Comparison of ENCODE assay signal across 8 mouse cellular contexts in genomic region chr9:63738086-63738701, GRCm38 (mm10). TPM values are rescaled to one million over a fixed set of nuclear protein-coding genes. Genes with fewer than 3 reads are reported as not detected.
DNase-seq lines count a peak whose midpoint lies in the region; ATAC-seq and TF ChIP-seq lines count a peak whose summit lies in the region.

No protein-coding gene starts in this region.

- H3K27me3 ChIP-seq in spleen, adult 2 months (ENCODE audit: control insufficient read depth, insufficient read depth, low read length) = no peaks in the 10 kb centered on the region
- H3K27me3 ChIP-seq in liver, embryonic 15.5 days = no peaks in the 10 kb centered on the region

- H3K27ac ChIP-seq in spleen, adult 2 months (ENCODE audit: insufficient read depth, low read length) = peak overlapping the region; percentile 78
- peak overlapping the region; percentile 38 for H3K27ac ChIP-seq in liver, embryonic 15.5 days (replicated peaks)

- H3K4me3 ChIP-seq in spleen, adult 2 months (ENCODE audit: extremely low read depth, insufficient read depth, insufficient read length) = no peak overlapping the region
- no peak overlapping the region for H3K4me3 ChIP-seq in liver, embryonic 15.5 days (replicated peaks)

- TF ChIP-seq POLR2A in spleen, adult 2 months (IDR thresholded peaks at IDR 0.05; ENCODE audit: low read depth, low read length) = no peak

- H3K36me3 ChIP-seq in spleen, adult 2 months (ENCODE audit: control insufficient read depth, insufficient read depth, low read length) = no peaks in the 10 kb centered on the region
- peaks cover 5% of the 10 kb centered on the region; the same call in 1 of the 2 replicates for H3K36me3 ChIP-seq in liver, embryonic 15.5 days (replicated peaks)

- H3K4me2 ChIP-seq in liver, embryonic 15.5 days = peak overlapping the region; percentile 26

- ATAC-seq in liver, embryonic 15.5 days (ENCODE audit: insufficient read depth) = no peak

- H3K4me1 ChIP-seq in spleen, adult 2 months (ENCODE audit: control insufficient read depth, insufficient read depth, insufficient read length) = peaks cover 82% of the 10 kb centered on the region; the same call in 1 of the 2 replicates
- H3K4me1 ChIP-seq in liver, embryonic 15.5 days (replicated peaks) = peaks cover 91% of the 10 kb centered on the region

- peak; percentile 45 for DNase-seq in adrenal gland, adult 2 months
- no peak for DNase-seq in adrenal gland, adult 18-20 months (ENCODE audit: low spot score in 2 of 2)
- DNase-seq in spleen, adult 2 months (ENCODE audit: low read depth in 1 of 2, low spot score in 2 of 2) = peak; percentile 34 to 57
- DNase-seq in spleen, postnatal 14 days (ENCODE audit: low spot score in 2 of 2) = no peak
- peak; percentile 55 for DNase-seq in thymus, postnatal 4 days
- no peak for DNase-seq in right cerebral cortex, postnatal 36 days (ENCODE audit: low spot score in 2 of 2)
- no peak for DNase-seq in layer of hippocampus, adult 8-10 months (ENCODE audit: low spot score in 2 of 2)

- 7% methylated on average over 12 of the region's 12 CpGs for WGBS in spleen, adult 2 months
- WGBS in liver, embryonic 15.5 days (ENCODE audit: insufficient replicate concordance) = 30% methylated on average over 12 of the region's 12 CpGs

- H3K9ac ChIP-seq in liver, embryonic 15.5 days = no peak overlapping the region

- TF ChIP-seq CTCF in spleen, adult 2 months (IDR thresholded peaks at IDR 0.05; ENCODE audit: extremely low read depth, insufficient read depth, insufficient read length, insufficient replicate concordance) = no peak

- H3K9me3 ChIP-seq in liver, embryonic 15.5 days (replicated peaks) = no peaks in the 10 kb centered on the region

RNA-seq across cellular contexts. Expression of gene Smad3, which starts 19.6 kb away (rescaled TPM):
- 10 to 100 TPM; 30.4 to 33.7 TPM for total RNA-seq in adrenal gland, adult 2 months (2021)
- polyA plus RNA-seq in adrenal gland, adult 2 months (2012; rRNA removed) = 29.5 and 41.9 TPM in 2 replicates
- 10 to 100 TPM; 24.6 to 25.2 TPM for total RNA-seq in adrenal gland, adult 18-20 months (2021)
- polyA plus RNA-seq in spleen, adult 2 months (2012; rRNA removed) = 30.2 and 32.2 TPM in 2 replicates
- polyA plus RNA-seq in liver, embryonic 15.5 days (2015; fragmentation: Nextera tagmentation; extraction: Ambion mirVana) = 3.0 TPM in 2 replicates
- total RNA-seq in layer of hippocampus, adult 8-10 months (2022) = 10 to 100 TPM; 48.8 to 57.3 (median 53.6) TPM

Comparison
In these comparisons a context has a peak if more than half of its experiments do, and no peak if none do; other contexts are left out.
1. DNase-seq: peak in adrenal gland, adult 2 months (single experiment), spleen, adult 2 months (2 of 2) and thymus, postnatal 4 days (single experiment); none in adrenal gland, adult 18-20 months (0 of 2), spleen, postnatal 14 days (0 of 2), right cerebral cortex, postnatal 36 days (0 of 2) and layer of hippocampus, adult 8-10 months (0 of 2).